Comparison of ENCODE assay signal across 11 mouse cellular contexts in the genomic region with DNA sequence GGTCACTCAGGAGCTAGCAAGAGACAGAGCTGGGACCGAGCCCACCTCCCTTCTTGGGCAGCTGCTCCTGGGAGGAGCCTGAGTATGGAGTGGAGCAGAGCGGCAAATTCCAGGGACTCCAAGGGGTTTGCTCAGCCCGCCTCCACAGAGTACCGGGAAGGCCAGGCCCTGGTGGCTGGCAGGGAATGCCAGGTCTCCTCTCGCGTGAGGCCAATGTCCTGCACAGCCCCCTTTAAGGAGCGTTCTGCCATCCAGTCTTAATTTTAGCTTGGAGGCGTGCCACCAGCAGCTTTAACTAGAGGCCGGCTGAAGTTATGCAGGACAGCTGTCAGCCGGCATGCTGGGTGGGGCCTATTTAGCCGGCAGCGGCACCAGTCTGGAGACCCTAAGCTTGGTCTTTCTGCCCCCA. TPM values are rescaled to one million over a fixed set of nuclear protein-coding genes. Genes with fewer than 3 reads are reported as not detected.
DNase-seq lines count a peak whose midpoint lies in the region; ATAC-seq and TF ChIP-seq lines count a peak whose summit lies in the region.
"Had no signal": no experiment of that assay in that cellular context is flagged by ENCODE, and none has a peak within 500 bp of the region (broad histone marks: within the 10 kb centered on the region; RNA-seq: fewer than 3 reads in every experiment).

Gene Cav3 (plus strand): TSS at position 165 of the 409 bp plus-strand sequence.

- H3K36me3 ChIP-seq in heart, postnatal 0 days (replicated peaks; ENCODE audit: control insufficient read depth, insufficient read depth, low read length): no peaks in the 10 kb centered on the region
- H3K36me3 ChIP-seq in myocyte (ENCODE audit: control insufficient read depth, insufficient read depth): no peaks in the 10 kb centered on the region
- H3K36me3 ChIP-seq: neural tube, embryonic 15.5 days had no signal

- peak; percentile 10; the same call in 1 of the 2 replicates for TF ChIP-seq CTCF in heart, postnatal 0 days (IDR thresholded peaks at IDR 0.05; ENCODE audit: low read depth)

- peak; percentile 45; the same call in 1 of the 2 replicates for TF ChIP-seq EP300 in heart, postnatal 0 days (IDR thresholded peaks at IDR 0.05; ENCODE audit: low read depth)

- H3K4me1 ChIP-seq in heart, postnatal 0 days (ENCODE audit: control insufficient read depth, insufficient read depth): peaks cover 19% of the 10 kb centered on the region; the same call in 1 of the 2 replicates
- H3K4me1 ChIP-seq: neural tube, embryonic 15.5 days had no signal

- DNase-seq in cerebellum, postnatal 14 days: peak; percentile 21 to 32
- no peak for DNase-seq in cerebellum, postnatal 25 days
- peak; percentile 22 for DNase-seq in retina, postnatal 1 day
- DNase-seq in retina, embryonic 14.5 days (ENCODE audit: low spot score): no peak
- DNase-seq in heart, postnatal 0 days (ENCODE audit: low spot score): peak; percentile 95
- no peak for DNase-seq in right cerebral cortex, postnatal 4 days
- DNase-seq: liver, postnatal 0 days had no signal

- no peaks in the 10 kb centered on the region for H3K27me3 ChIP-seq in heart, postnatal 0 days (ENCODE audit: control insufficient read depth, insufficient read depth, low read length)
- no peaks in the 10 kb centered on the region for H3K27me3 ChIP-seq in myocyte (ENCODE audit: control insufficient read depth, insufficient read depth, insufficient read length)
- H3K27me3 ChIP-seq: neural tube, embryonic 15.5 days had no signal

- 15% methylated on average over 12 of the region's 12 CpGs for WGBS in heart, postnatal 0 days

- peak within 1 kb of the TSS; percentile 60 for H3K4me2 ChIP-seq in heart, postnatal 0 days (ENCODE audit: low read depth, low read length)
- H3K4me2 ChIP-seq in myocyte (ENCODE audit: low read depth): peak within 1 kb of the TSS; percentile 69
- H3K4me2 ChIP-seq: neural tube, embryonic 15.5 days had no signal

- no peaks in the 10 kb centered on the region for H3K9me3 ChIP-seq in heart, postnatal 0 days (replicated peaks; ENCODE audit: control insufficient read depth, low read length)
- H3K9me3 ChIP-seq: neural tube, embryonic 15.5 days had no signal

- H3K4me3 ChIP-seq in heart, postnatal 0 days (ENCODE audit: low read depth, low read length): peak within 1 kb of the TSS; percentile 51
- peak within 1 kb of the TSS; percentile 32 for H3K4me3 ChIP-seq in myocyte
- H3K4me3 ChIP-seq: neural tube, embryonic 15.5 days had no signal

- H3K79me2 ChIP-seq in myocyte (ENCODE audit: control insufficient read depth, insufficient read depth): peaks cover 3% of the 10 kb centered on the region

- no peak for TF ChIP-seq POLR2A in myocyte (IDR thresholded peaks at IDR 0.05; ENCODE audit: insufficient read length, low read depth)

- peak within 1 kb of the TSS; percentile 95 for H3K27ac ChIP-seq in heart, postnatal 0 days (ENCODE audit: low read depth)
- H3K27ac ChIP-seq: neural tube, embryonic 15.5 days had no signal

- peak; percentile 95 for ATAC-seq in heart, postnatal 0 days (ENCODE audit: insufficient read depth, low read depth)
- ATAC-seq in megakaryocyte, adult 5-6 weeks (ENCODE audit: poor library complexity, severe bottlenecking): no peak
- ATAC-seq: liver, postnatal 0 days; Patski had no signal

- H3K9ac ChIP-seq in heart, postnatal 0 days (replicated peaks; ENCODE audit: low read depth, low read length): peak within 1 kb of the TSS; percentile 76
- H3K9ac ChIP-seq: liver, postnatal 0 days; neural tube, embryonic 15.5 days had no signal

- H3ac ChIP-seq in myocyte (ENCODE audit: control insufficient read depth, insufficient read length): peak within 1 kb of the TSS; percentile 18

TF ChIP-seq in myocyte, 11 proteins besides CTCF, POLR2A, EP300 and RAD21:
- TF ChIP-seq MYOG (IDR thresholded peaks at IDR 0.05; ENCODE audit: control insufficient read depth in 1 of 3, insufficient read depth in 1 of 3, insufficient read length in 2 of 3, low read depth in 2 of 3) (peak; percentile 49 to 73 (median 70)), POLR2AphosphoS2 (IDR thresholded peaks at IDR 0.05; ENCODE audit: insufficient read length, low read depth) (no peak), MAX (IDR thresholded peaks at IDR 0.05; ENCODE audit: low read depth) (no peak), SRF (IDR thresholded peaks at IDR 0.05; ENCODE audit: control insufficient read depth, insufficient read length, low read depth) (no peak), REST (IDR thresholded peaks at IDR 0.05; ENCODE audit: insufficient read depth, insufficient read length) (no peak), MYOD1 (IDR thresholded peaks at IDR 0.05; ENCODE audit: control insufficient read depth in 1 of 3, insufficient read length in 2 of 3, low read depth in 2 of 3) (peak in 2 of 3 experiments; percentile 60 to 72), TCF12 (IDR thresholded peaks at IDR 0.05; ENCODE audit: insufficient read depth, poor library complexity, severe bottlenecking) (peak; percentile 30), CEBPB (IDR thresholded peaks at IDR 0.05; ENCODE audit: insufficient read depth, poor library complexity, severe bottlenecking) (no peak), TCF3 (IDR thresholded peaks at IDR 0.05; ENCODE audit: insufficient read length, low read depth) (no peak), E2F4 (IDR thresholded peaks at IDR 0.05; ENCODE audit: insufficient read depth) (no peak), USF1 (IDR thresholded peaks at IDR 0.05; ENCODE audit: low read depth) (no peak)
TF ChIP-seq in myocyte: peak in this region for 3.

RNA-seq across cellular contexts. Expression of gene Cav3, which starts in this region (rescaled TPM):
- 148 and 161 TPM in 2 replicates for total RNA-seq in heart, postnatal 0 days (2014; rRNA removed; ENCODE audit: low replicate concordance)
- polyA plus RNA-seq in heart, postnatal 0 days (2015; fragmentation: Nextera tagmentation; extraction: Ambion mirVana): 188 and 201 TPM in 2 replicates
- 304 TPM for polyA plus RNA-seq in myocyte (2012; fragmentation: generic; extraction: Trizol)
- not detected in 2 replicates for total RNA-seq in megakaryocyte, adult 5-6 weeks (2015)
- not detected in 2 replicates for total RNA-seq in megakaryocyte, adult 5-6 weeks (2017)
- polyA plus RNA-seq: Patski had no signal

Comparison
In these comparisons a context has a peak if more than half of its experiments do, and no peak if none do; other contexts are left out.
1. RNA of gene Cav3 (total RNA-seq): 148 to 161 TPM in heart, postnatal 0 days; not detected in megakaryocyte, adult 5-6 weeks; every median in the first group is over 100 times any median in the second.
2. DNase-seq: peak in cerebellum, postnatal 14 days (2 of 2), retina, postnatal 1 day (single experiment) and heart, postnatal 0 days (single experiment); none in cerebellum, postnatal 25 days (0 of 2), retina, embryonic 14.5 days (single experiment) and right cerebral cortex, postnatal 4 days (single experiment).